Mouse (Mus musculus) stomach, embryonic 16.5 days (tissue): ENCODE results near the gene Dnm1l. TPM values are rescaled to one million over a fixed set of nuclear protein-coding genes. Genes with fewer than 3 reads are reported as not detected.
"Not testable (repeated sequence)": the region's sequence is repeated elsewhere in the genome, so short reads cannot be mapped to it uniquely, and the experiment has no call there.

Experiments
- ATAC-seq: fragments of 200-750 bp; cut with Nextera tagmentation; 2 replicates; pipeline ENCODE4 v1.8.0; 2017; ENCODE audit warnings: moderate number of reproducible peaks, moderate TSS enrichment; ENCODE audit not compliant: insufficient read depth, low FRiP score
- H3K27ac ChIP-seq: fragments of 300-500 bp; sonication (generic); 2 replicates; pipeline ENCODE4 v1.5.1; 2014; ENCODE audit warnings: low read length
- H3K27me3 ChIP-seq: fragments of 300-500 bp; sonication (generic); 2 replicates; pipeline ENCODE4 v1.6.1; 2014; ENCODE audit warnings: low read length, control low read depth, mixed read lengths; ENCODE audit not compliant: control insufficient read depth, insufficient read depth
- H3K36me3 ChIP-seq: fragments of 300-500 bp; sonication (generic); 2 replicates; pipeline ENCODE4 v1.6.1; 2014; ENCODE audit warnings: low read length; ENCODE audit not compliant: control insufficient read depth, insufficient read depth
- H3K4me1 ChIP-seq: fragments of 300-500 bp; sonication (generic); 2 replicates; pipeline ENCODE4 v1.6.1; 2014; ENCODE audit warnings: low read length, control low read depth, mixed read lengths; ENCODE audit not compliant: control insufficient read depth, insufficient read depth
- H3K4me2 ChIP-seq: fragments of 300-500 bp; sonication (generic); 2 replicates; pipeline ENCODE4 v1.6.1; 2014; ENCODE audit warnings: low read depth, low read length, mixed read lengths
- H3K4me3 ChIP-seq: fragments of 300-500 bp; sonication (generic); replicated peaks from 2 replicates; pipeline ENCODE4 v1.5.1; 2014; ENCODE audit warnings: mild to moderate bottlenecking, low read length
- H3K9ac ChIP-seq: fragments of 300-500 bp; sonication (generic); 2 replicates; pipeline ENCODE4 v1.6.1; 2014; ENCODE audit warnings: low read length
- H3K9me3 ChIP-seq: fragments of 300-500 bp; sonication (generic); replicated peaks from 2 replicates; pipeline ENCODE4 v1.6.1; 2016; ENCODE audit warnings: low read length, control low read depth; ENCODE audit not compliant: control insufficient read depth
- WGBS: fragments of 180-500 bp; shearing (Covaris S2); extraction: QIAGEN DNeasy Blood & Tissue Kit; methylation state at CpG from one replicate; pipeline ENCODE4 v1.1.7; 2014; 5-methylcytosine and 5-hydroxymethylcytosine counted together
- polyA plus RNA-seq: library from polyadenylated mRNA; unstranded; fragments of >200 nt; fragmentation: Nextera tagmentation; extraction: Ambion mirVana; gene quantifications from 2 replicates; pipeline ENCODE4 v1.2.1, GENCODE M21; 2015

The Dnm1l gene
- polyA plus RNA-seq, result 59.0 and 60.4 TPM in 2 replicates

GRCm38 (mm10) chr16:16358481-16359100, at the start of gene Dnm1l:
TSS of gene Dnm1l (minus strand) at chr16:16358959.
- peak within 1 kb of the TSS; percentile 92 for H3K27ac ChIP-seq
- H3K36me3 ChIP-seq, result no peaks in the 10 kb centered on the region
- no peaks in the 10 kb centered on the region for H3K4me1 ChIP-seq
- peak; percentile 99 for ATAC-seq
- no peaks in the 10 kb centered on the region for H3K9me3 ChIP-seq
- H3K4me2 ChIP-seq, result peak within 1 kb of the TSS; percentile 79
- H3K4me3 ChIP-seq, result peak within 1 kb of the TSS; percentile 89
- peak within 1 kb of the TSS; percentile 90 for H3K9ac ChIP-seq
- WGBS, result under 1% methylated on average over 54 of the region's 55 CpGs
- no peaks in the 10 kb centered on the region for H3K27me3 ChIP-seq

GRCm38 (mm10) chr16:16367217-16367616, 8.5 kb upstream of the Dnm1l start:
- H3K9ac ChIP-seq, H3K4me1 ChIP-seq, H3K9me3 ChIP-seq, H3K27ac ChIP-seq, H3K4me2 ChIP-seq, H3K4me3 ChIP-seq, H3K27me3 ChIP-seq, H3K36me3 ChIP-seq: not testable (repeated sequence)
- ATAC-seq, result peak; percentile 85; the same call in 1 of the 2 replicates
- WGBS, result 52% methylated on average over 8 of the region's 9 CpGs

GRCm38 (mm10) chr16:16359101-16359482, 333 bp upstream of the Dnm1l start:
- peak overlapping the region; percentile 89 for H3K4me3 ChIP-seq
- not testable (repeated sequence) for H3K27me3 ChIP-seq, H3K9me3 ChIP-seq, ATAC-seq, H3K4me1 ChIP-seq, H3K27ac ChIP-seq, H3K36me3 ChIP-seq
- peak overlapping the region; percentile 90 for H3K9ac ChIP-seq
- 51% methylated on average over 9 of the region's 9 CpGs for WGBS
- peak overlapping the region; percentile 79 for H3K4me2 ChIP-seq

- Histone ChIP-seq H3K36me3 (no peaks in the 10 kb centered on the region; the same call in 1 of the 2 replicates), H3K9me3 (no peaks in the 10 kb centered on the region; the same call in 1 of the 2 replicates), H3K4me3 (peak overlapping the region; percentile 89), H3K4me2 (peak overlapping the region; percentile 79), H3K27me3 (no peaks in the 10 kb centered on the region), H3K27ac (no peak overlapping the region), H3K9ac (peak overlapping the region; percentile 90), H3K4me1 (no peaks in the 10 kb centered on the region)
- no peak for ATAC-seq
- WGBS, result 6% methylated on average over 6 of the region's 6 CpGs
Measured at GRCm38 (mm10) chr16:16357908-16358307, 851 bp downstream of the Dnm1l start.

- Histone ChIP-seq H3K9me3 (no peaks in the 10 kb centered on the region), H3K4me3 (no peak overlapping the region), H3K36me3 (no peaks in the 10 kb centered on the region), H3K4me2 (no peak overlapping the region), H3K9ac (no peak overlapping the region), H3K27ac (no peak overlapping the region), H3K4me1 (no peaks in the 10 kb centered on the region), H3K27me3 (no peaks in the 10 kb centered on the region)
- ATAC-seq, result no peak
- WGBS, result 84% methylated on average over 5 of the region's 5 CpGs
Measured at GRCm38 (mm10) chr16:16346420-16346819, 12.3 kb downstream of the Dnm1l start.

GRCm38 (mm10) chr16:16325775-16326336, 32.9 kb downstream of the Dnm1l start:
- Histone ChIP-seq H3K4me1 (no peaks in the 10 kb centered on the region), H3K4me2 (no peak overlapping the region), H3K9me3 (no peaks in the 10 kb centered on the region), H3K9ac (no peak overlapping the region), H3K36me3 (peaks cover 10% of the 10 kb centered on the region; the same call in 1 of the 2 replicates), H3K27me3 (no peaks in the 10 kb centered on the region), H3K27ac (no peak overlapping the region), H3K4me3 (no peak overlapping the region)
- no peak for ATAC-seq
- WGBS, result 80% methylated on average over 5 of the region's 5 CpGs

GRCm38 (mm10) chr16:16311319-16311718, 47.4 kb downstream of the Dnm1l start:
- Histone ChIP-seq H3K4me2 (no peak overlapping the region), H3K27me3 (no peaks in the 10 kb centered on the region), H3K27ac (no peak overlapping the region), H3K4me3 (no peak overlapping the region), H3K36me3 (peaks cover 9% of the 10 kb centered on the region; the same call in 1 of the 2 replicates), H3K9me3 (no peaks in the 10 kb centered on the region), H3K9ac (no peak overlapping the region), H3K4me1 (no peaks in the 10 kb centered on the region)
- ATAC-seq, result no peak
- WGBS, result 83% methylated on average over 5 of the region's 5 CpGs

GRCm38 (mm10) chr16:16303888-16304287, 54.9 kb downstream of the Dnm1l start:
- Histone ChIP-seq H3K27ac (peak overlapping the region; percentile 97), H3K4me2 (peak overlapping the region; percentile 78), H3K9ac (peak overlapping the region; percentile 94), H3K4me3 (peak overlapping the region; percentile 95), H3K36me3 (peaks cover 4% of the 10 kb centered on the region; the same call in 1 of the 2 replicates), H3K27me3 (no peaks in the 10 kb centered on the region), H3K4me1 (peaks cover 14% of the 10 kb centered on the region), H3K9me3 (no peaks in the 10 kb centered on the region)
- no peak for ATAC-seq
- WGBS, result 16% methylated on average over 7 of the region's 7 CpGs

GRCm38 (mm10) chr16:16303138-16303827, 55.5 kb downstream of the Dnm1l start:
- WGBS, result under 1% methylated on average over 61 of the region's 61 CpGs
- peak; percentile 55 for ATAC-seq

More at GRCm38 (mm10) chr16:16303138-16303827, 55.5 kb downstream of the Dnm1l start:
- peaks cover 4% of the 10 kb centered on the region; the same call in 1 of the 2 replicates for H3K36me3 ChIP-seq
- no peaks in the 10 kb centered on the region for H3K9me3 ChIP-seq
- no peaks in the 10 kb centered on the region for H3K27me3 ChIP-seq
- H3K4me2 ChIP-seq, result peak overlapping the region; percentile 78
- H3K4me3 ChIP-seq, result peak overlapping the region; percentile 95
- peak overlapping the region; percentile 94 for H3K9ac ChIP-seq
- H3K4me1 ChIP-seq, result peaks cover 14% of the 10 kb centered on the region
- H3K27ac ChIP-seq, result peak overlapping the region; percentile 97
